Mouse (Mus musculus) MN1 (cell line): ENCODE measurements around the gene Prpf6.
A peak's percentile ranks its signal among the peaks of the same experiment; 100 is the strongest.

Experiments
- DNase-seq: peaks from one replicate; pipeline ENCODE4 v3.0.0-alpha.2; 2016; ENCODE audit warnings: low spot score

Gene Prpf6

DNA sequence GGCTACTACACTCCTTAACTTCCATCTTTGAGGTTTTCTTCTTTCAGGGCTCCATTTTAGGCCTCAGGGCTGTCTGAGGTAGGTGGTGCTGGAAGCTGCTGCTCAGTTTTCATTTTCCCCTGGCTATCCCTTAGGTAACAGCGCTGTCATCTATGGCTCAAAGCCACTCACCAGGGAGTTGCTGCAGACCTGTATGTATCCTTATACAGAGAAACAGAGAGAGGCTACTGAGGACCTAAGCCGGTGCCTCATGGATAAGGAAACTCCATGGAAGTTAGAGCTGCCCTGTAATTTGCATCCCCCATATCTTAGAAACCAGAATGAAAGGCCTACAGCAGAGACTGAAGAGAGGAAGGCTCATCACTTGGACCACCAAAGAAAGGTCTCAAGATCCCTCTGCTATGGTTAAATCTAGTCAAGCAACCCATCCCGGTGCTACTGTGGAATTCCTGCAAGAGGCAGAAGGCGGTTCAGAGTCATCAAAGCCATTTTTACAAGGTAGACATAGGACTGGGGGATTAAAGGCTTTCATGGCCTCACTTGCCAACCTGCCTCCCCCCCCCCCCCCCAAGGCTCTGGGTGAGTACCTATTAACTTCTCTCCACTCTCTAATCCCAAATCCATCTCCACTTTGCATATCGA is 11.4 kb upstream of the Prpf6 start:
- DNase-seq: no peak

DNA sequence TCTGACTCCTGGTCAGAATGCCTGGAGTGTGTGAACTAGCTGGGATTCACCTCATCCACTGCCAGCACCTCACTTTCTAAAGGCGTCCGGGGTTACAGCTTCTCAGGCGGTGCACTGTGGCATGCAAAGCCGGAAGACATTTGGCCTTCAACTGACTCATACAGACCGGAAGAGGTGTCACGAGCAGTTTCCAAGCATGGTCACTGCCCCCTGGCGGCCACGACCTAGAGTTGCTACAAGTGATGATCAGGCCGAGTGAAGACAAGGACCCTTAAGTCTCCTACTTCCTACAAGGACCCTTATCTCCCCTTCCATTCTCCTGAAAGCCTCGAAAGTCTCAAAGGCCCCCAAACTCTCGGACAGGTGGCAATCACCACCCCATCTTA is 10.7 kb upstream of the Prpf6 start:
- peak; percentile 92 for DNase-seq

DNA sequence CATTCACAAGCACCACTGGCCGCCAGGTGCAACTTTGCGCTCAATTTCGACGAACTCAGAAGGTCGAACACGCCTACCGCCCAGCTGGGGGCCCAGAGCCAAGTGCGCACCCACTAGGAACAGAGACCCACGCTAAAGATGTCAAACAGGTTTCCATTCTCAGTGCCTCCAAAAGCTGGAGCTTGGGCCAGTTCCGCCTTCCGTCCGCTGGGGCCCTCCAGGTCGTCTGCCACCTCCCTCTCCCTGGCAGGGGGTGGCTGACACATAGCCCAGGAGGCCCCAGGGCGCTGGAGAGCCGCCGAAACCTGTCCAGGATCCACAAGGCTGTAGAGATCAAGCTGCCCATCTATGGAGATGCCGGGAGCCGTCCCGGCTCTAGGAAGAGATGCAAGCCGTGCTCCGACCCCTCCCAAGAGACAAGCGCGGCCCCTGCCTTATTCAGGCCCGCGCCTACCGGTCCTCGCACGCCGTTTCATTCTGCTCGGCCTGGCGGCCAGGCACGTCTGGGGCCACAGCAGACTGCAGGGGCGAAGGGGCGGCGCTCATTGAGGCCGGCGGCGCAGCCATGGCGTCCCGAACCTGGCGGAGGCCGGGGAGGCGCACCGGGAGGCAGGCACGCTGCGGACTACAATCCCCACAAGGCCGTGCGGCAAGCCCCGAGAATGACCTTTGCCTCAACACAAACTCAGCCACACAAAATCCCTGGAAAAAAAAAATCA is 10.1 kb upstream of the Prpf6 start:
- peak; percentile 87 for DNase-seq

DNA sequence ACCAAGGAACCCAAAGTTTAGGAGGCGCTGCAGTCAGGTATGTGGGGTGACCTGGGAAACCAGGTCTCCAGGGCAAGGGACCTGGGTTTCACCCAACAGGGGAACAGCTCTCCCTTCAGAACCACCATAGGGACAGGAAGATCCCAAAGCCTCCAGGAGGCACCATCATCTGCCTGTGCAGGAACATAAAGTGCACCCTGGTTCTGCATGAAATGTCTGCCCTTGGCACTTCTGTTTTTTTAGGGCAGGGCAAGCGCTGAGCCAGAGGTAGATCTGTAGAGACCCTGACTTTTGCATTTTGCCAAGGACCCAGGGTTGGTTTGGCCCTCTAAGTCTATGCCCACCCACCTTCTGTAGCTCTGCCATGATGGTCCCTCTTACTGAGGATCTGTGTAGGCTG is 9.3 kb upstream of the Prpf6 start:
- DNase-seq: no peak

DNA sequence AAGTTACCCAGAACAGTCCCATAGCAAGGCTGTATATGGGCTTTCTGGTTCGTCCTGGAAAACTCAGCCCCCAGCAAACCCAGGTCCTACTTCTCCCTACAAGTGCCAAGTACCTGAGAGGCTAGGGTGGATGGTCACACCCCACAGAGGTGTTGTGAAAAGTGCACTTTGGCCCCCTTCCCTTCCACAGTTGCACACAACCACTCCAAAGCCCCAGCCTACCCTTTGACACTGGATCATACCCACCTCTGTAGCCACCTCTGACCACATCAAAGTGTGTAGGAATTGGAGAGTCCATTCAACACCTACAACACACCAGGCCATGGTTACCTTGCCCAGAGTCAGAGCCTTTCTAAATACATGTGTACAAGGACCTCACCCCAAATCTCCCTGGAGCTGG is 8.7 kb upstream of the Prpf6 start:
- DNase-seq: no peak

DNA sequence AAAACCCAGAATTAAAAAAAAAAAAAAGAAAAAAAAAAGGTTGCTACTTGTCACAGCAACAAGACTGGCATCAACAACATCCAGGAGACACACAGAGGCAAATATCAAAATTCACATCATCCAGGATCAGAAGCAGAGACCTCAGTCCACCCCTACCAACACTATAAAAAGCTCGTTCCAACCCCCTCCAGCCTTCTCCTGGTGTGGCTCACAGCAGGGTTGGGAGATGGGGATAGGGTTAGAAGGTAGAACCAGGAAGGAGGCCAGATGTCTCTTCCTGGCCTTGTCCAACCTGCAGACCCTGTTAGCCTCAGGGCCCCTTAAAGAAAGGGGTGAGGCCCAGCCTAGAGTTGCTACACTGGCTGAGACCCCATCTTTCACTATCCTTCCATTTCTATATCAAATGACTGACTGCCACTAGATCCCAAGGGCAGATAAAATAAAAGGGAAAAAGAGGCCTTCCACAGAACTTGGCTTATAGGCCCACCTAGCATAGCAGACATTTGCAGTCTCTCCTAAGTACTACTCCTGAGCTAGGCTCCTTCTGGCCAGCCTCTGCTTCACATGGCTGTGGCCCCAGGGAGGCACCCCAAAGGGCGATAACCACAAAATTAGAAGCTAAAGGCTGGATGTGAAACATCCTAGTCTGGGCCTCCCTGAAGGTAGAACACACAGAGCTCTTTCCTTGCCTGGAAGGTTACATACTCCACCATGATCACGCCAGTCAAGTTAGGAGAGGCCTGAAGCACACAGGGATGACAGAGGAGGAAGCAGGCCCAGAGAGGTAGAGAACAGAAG is 8.0 kb upstream of the Prpf6 start:
- DNase-seq: no peak

DNA sequence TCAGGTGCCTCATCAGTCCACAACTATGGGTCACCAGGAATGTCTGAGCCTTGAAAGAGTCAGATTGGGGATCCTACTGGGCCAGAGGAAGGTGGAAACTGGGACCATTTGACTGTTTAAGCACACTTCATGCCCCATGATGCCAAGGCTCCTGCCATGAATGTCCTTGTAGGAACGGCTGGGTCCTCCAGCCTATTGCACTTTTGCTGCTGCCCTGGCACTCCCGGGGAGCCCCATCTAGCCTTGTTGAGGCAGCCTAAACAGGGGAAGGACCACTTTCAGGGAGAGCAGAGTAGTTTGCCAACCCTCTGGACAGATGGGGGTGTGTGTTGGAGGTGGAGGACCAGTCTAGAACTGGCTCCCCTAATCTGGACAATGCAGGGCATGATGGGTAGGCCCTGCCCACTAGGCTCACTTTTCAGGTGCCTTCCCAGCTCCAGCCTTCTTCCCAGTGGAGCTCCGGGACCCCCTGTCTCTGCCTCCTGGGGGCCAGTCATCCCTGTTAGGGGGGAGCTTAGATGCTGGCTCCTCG is 7.2 kb upstream of the Prpf6 start, which contains the start of gene Uckl1:
TSS of gene Uckl1 (minus strand) at position 482 of the 532 bp plus-strand sequence.
- no peak for DNase-seq

DNA sequence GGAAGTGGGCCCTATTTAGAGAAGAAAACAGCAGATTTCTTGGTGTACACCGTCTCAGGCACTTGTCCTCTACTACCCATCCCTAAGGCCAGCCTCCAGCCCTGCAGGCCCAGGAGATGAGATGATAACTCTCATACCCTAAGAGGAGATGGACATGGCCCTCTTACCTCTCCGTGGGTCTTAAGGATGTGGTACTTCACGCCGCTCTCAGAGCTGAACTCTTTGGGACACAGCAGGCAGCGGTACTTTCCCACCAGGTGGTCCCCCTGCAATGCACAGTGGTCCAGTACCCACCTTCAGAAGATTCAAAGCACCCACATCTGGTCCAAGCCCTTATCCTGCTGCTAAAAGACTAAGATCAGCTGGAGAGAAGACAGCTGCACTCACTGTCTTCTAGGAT is 6.2 kb upstream of the Prpf6 start:
- no peak for DNase-seq

DNA sequence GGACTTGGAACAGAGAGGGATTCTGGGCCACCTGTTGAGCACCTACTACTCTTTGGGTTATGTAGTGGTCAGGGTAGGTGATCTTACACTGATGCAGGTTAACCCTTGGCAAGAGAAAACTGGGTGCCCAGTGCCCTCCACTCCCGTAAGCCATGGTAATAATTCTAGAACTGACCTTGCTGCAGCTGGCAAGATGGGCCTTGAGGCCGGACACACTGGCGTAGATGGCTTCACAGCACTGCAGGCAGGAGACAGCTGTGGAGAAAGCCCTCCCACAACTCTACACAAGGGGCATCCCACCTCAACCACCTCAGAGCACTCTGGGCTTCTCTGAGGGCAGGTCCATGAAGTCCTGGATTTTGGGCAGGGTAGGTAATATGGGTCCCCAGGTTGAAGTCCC is 5.5 kb upstream of the Prpf6 start:
- DNase-seq: no peak

DNA sequence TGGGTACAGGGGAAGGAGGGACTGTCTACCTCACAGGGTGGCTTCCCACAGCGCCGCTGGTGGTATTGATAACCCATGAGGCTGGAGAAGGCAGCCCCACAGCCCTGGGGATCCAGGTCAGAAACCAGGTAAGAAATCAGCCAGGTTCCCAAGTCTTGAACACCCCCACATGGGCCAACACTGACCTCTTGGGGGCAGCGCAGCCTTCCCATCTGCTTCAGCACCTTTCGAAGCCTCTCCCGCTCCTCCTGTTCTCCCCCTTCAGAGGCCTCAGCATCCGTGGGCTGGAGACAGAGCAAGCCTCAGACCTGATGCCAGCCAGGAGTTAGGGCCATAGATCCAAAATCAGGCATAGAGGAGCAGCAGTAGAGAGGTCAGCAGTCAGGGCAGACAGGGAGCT is 3.9 kb upstream of the Prpf6 start:
- no peak for DNase-seq

DNA sequence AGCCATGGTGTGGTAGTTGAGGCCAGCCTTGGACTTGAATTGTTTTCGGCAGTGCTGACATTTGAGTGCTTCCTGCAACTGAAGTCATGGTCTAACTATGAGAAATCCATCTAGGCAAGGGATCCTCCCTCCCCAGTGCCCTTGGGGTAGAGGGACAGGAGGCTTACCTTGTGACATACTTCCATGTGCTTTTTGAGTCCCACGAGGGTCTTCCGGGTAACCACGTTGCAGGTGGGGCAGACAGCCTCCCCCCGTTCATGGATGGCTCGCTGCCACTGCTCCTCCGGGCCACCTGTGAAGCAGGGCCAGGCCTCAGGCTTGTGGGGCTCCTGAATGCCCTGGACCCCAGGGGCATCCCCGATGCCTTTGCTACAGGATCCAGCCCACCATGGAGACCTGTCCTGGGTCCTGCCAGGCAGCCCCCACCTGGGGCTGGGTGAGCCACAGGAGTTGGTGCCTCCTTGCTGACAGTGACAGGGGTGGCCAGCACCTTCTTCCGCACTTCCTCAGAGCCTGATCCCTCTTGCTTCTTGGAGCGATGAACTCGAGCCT is 3.4 kb upstream of the Prpf6 start:
- no peak for DNase-seq

DNA sequence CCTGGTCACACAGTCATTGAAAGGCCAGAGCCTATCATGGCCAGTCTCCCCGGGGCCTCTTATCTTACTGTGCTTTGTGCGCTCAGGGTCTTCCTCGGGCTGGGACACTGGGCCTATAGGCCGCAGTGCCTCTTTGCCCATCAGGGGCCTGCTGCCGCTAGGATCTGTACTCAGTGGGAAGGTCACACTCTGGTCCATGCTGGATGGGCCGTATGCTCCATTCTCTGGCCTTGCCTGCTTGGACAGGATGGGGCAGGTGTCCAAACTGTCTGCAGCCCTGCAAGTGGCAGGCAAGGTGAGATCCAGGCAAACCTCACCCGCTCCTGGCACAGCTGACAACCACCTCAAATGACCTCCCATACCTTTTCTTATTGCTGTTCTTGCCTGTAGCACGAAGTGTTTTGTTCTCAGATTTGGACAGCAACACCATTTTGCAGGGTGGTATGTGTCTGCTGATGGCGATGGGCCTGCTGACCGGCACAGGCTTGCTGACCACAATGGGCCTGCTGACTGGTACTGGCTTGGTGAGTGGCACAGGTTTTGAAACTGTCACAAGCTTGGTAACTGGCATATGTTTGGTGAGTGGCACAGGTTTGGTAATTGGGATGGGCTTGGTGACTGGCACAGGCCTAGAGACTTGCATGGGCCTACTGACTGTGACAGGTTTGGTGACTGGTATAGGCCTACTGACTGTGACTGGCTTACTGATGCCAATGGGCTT is 2.5 kb upstream of the Prpf6 start:
- no peak for DNase-seq

DNA sequence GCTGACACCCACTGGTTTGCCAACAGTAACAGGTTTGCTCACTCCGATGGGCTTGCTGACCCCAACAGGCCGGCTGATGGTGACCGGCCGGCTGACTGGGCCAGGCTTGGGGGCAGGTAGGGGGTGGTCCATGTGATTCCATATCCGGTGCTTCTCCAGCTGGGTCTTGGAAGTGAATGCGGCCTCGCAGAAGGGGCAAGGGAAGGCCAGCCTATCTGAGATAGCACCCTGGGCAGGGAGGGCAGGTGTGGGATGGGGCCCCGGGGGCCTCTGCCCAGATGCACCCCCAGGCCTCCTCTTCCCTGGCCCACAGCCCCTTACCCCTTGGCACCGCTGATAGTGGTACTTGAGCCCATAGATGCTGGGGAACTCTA is 1.9 kb upstream of the Prpf6 start:
- no peak for DNase-seq

DNA sequence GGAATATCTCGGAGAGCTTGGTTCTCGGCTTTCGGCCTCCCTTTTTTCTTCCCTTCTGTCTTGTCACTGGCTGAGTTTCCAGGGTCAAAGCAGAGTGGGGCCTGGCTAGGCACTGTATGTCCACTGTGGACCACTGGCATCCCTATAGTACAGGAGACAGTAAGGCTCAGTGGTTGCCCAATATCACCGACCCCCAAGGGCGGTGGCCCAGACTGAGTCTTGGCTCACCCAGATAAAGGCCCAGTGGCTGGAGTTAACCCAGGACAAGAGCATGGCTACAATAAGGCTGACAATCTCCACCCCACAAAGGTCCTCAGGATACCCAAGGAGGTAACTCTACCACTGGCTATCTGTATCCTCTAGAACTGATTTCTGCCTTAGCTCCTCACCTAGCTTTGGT is 1.2 kb upstream of the Prpf6 start:
- no peak for DNase-seq

DNA sequence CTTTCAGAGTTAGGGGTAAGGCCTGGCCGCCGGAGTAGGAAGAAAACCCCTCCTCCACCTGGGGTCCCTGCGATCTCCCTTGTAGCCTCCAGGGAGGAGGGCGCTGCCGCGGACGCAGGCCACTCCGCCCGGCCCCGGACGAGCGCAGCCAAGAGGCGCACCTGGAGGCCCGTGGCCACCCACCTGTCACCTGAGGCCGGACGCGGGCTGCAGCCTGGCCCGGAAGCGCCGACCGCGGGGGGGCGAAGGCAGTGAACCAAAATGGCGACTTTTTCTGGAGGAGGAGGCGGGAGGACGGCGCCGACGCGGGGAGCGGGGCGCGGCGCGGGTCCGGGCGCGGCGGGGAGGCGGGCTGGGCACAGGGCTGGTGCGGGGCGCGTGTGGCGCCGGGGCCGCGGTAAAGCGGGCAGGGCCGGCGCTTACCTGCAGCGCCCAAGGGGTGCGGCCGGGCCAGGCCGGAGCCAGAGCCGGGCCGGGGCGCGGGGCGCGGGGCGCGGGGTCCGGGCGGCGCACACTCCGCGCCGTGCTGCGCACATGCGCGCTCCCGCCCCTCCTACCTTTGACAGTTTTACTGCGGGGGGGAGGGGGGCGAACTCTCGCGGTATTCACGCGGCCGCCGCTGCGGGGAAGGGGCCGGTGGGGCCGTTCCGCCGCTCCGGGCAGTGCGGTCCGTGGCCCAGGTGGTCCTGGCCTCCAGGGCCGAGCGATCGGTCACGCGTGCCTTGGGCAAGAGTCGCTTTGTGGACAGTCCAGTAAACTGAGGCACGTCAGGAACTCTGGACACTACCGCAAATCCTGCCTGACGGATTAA is 768 bp downstream of the Prpf6 start, which contains the start of gene Zfp512b:
TSS of gene Zfp512b (minus strand) at position 573 of the 811 bp plus-strand sequence.
- peak; percentile 81 for DNase-seq

DNA sequence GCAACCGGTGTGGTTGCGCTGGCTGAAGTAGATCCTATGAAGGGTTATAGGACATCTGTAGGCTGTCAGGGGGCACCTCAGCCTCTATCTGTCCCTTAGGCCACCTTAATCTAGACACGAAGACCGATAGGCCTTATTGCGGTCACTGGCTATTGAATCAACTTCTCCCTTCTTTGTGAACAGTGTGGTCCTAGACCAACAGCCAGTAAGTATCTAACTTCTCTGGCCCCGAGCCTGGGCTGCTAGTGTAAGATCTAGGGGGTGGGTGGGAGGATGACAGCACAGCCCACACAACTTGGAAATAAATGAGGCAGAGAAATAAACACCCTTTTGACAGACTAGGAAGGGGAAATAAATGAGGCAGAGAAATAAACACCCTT is 1.4 kb downstream of the Prpf6 start:
- DNase-seq: no peak

DNA sequence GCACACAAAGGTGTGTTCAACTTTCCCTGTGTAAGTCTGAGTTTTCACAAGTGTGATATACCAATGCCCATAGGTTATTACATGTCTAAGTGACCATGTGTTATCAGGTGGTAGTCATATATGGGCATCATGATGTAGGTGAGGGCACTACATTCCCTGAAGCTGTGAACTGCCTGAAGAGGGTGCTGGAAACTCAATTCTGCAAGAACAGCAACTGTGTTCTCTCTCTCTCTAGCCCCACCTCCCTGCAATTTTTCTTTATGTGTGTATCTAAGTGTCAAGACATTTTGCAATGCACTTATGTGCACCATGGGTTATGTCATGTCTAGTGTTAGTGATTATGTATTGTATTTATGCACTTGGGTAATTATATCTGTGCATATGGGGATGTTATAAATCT is 2.3 kb downstream of the Prpf6 start:
- DNase-seq: no peak

DNA sequence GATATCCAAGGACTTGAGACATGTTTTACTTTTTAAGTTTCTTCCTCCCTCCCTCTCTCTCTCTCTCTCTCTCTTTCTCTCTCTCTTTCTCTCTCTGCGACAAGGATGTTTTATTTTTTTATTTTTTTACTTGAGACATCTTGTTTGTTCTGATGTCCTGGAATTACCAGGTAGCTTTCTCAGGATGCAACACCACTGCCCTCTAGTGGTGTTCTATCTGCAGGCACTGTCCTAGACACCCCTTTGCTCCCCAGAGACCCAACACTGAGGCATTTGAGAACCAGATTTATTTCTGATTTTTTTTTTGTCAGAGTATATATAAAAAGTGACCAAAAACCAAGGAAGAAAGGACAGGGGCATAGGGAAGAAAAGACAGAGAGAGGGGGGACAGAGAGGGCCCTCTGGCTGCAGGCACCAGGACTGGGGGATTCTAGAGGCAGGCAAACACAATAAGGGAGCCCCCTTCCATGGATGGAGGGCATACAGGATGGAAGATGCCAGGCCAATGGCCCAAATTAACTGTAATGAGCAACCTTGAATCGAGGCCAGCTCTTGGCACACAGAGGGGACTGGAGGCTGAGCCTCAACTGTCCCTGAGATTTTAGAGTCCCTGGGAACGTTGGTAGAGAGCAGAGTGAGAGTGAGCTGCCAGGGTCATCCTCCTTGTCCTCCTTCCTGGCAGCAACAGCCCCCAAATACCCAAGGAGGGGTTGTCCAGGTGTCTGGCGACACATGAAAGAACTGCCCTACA is 3.5 kb downstream of the Prpf6 start:
- peak; percentile 62 for DNase-seq

DNA sequence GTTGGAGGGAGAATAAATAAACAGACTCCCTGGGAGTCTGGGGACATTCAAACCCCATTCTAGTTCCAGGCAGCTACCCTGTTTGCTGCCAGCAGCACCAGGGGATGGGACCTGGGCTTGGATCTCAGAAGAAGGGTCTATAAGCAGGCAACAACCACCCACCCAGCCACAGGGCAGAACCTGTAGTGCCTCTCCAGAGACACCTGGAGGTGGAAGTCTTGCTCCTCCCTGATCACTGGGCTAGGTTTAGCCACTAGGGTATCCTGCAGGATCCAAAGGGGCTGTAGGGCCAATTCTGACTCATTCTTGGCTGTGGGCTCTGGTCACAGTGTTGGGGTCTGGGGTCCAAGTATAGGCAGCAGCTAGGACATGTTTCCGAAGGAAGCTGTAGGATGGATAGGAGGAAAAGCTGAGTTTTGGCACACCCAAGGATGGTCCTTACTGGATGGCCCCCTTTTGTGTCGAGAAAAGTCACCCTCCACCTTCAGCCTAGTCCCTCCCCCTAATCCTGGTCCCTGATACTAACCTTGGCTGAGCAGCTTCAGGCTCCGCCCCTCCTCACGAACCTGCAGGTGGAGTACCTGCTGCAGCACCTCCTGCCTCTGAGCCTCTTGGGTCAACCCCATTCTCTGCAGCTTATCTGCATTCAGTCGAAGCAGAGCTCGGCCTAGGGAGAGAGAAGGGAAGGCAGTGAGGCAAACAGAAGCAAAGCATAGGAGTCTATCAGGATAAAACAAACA is 4.7 kb downstream of the Prpf6 start:
- DNase-seq: no peak
